Mouse (Mus musculus): Measurements from ENCODE around the gene Carmil1. TPM values are rescaled to one million over a fixed set of nuclear protein-coding genes. Genes with fewer than 3 reads are reported as not detected.
A peak's percentile ranks its signal among the peaks of the same experiment; 100 is the strongest.

Gene Carmil1
- polyA plus RNA-seq, 1 experiment from 2014 or later = 5.9 TPM

DNA sequence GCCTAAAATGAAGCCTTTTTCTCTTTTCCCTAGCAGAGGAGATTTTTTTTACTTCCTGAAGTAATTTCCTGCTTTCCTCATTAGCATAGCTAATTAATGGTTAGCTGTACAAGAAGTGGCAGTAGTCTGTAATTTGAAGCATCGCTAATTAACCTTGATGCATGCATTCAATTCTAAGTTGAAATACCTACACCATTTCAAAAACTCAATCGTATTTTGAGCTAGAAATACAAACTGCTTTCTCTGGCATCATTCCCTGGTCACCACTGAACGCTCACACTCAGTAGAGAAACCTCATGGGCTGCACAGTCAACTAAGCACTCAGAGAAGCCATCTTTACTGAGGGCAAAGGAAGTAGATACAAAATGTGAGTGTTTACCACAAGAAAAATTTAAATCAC, 285.8 kb downstream of the Carmil1 start:
- WGBS (ENCODE audit: insufficient replicate concordance) = 68% methylated on average over 3 of the region's 3 CpGs
- peaks cover 16% of the 10 kb centered on the region for H3K27me3 ChIP-seq (ENCODE audit: insufficient read depth, low read length)
- no peaks in the 10 kb centered on the region for H3K9me3 ChIP-seq (ENCODE audit: low read length)

DNA sequence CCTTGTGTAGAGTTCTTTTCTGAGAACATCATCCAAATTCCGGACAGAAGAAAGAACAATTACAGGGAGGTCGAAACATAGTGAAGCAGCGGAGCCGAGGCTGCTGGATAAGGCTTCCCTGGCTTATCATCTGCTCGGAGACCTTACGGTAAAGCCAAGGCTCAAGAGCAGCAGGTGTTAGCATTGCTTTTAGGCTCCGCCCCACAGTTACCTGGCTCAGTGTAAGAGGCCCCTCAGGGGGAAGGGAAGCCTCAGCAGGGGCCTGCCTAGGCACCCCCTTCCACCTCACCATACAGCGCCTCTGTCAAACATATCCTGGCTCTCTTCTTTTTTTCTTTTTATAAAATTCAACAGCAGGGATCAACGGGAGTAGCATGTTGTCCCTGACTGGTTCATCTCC, 286.6 kb downstream of the Carmil1 start:
- no peak overlapping the region for H3K4me3 ChIP-seq (ENCODE audit: low read depth, low read length)
- no peaks in the 10 kb centered on the region for H3K4me1 ChIP-seq (ENCODE audit: insufficient read depth)
- WGBS (ENCODE audit: insufficient replicate concordance) = 17% methylated on average over 9 of the region's 9 CpGs
- TF ChIP-seq CTCF (IDR thresholded peaks at IDR 0.05; ENCODE audit: low read depth) (no peak), EP300 (IDR thresholded peaks at IDR 0.05; ENCODE audit: low read depth) (no peak)
- no peaks in the 10 kb centered on the region for H3K36me3 ChIP-seq (replicated peaks; ENCODE audit: insufficient read depth, low read length)
- ATAC-seq (no peak), DNase-seq (no peak)
- H3K4me2 ChIP-seq (ENCODE audit: low read depth, low read length) = no peak overlapping the region
- H3K9me3 ChIP-seq (ENCODE audit: low read length) = no peaks in the 10 kb centered on the region
- no peak overlapping the region for H3K27ac ChIP-seq (ENCODE audit: low read depth)
- H3K27me3 ChIP-seq (ENCODE audit: insufficient read depth, low read length) = peaks cover 16% of the 10 kb centered on the region
- H3K9ac ChIP-seq (replicated peaks) = no peak overlapping the region

More for the DNA sequence above, 285.8 kb downstream of the Carmil1 start:
- Histone ChIP-seq H3K4me3 (ENCODE audit: low read depth, low read length) (no peak overlapping the region), H3K27ac (ENCODE audit: low read depth) (no peak overlapping the region), H3K4me2 (ENCODE audit: low read depth, low read length) (no peak overlapping the region), H3K9ac (replicated peaks) (no peak overlapping the region), H3K36me3 (replicated peaks; ENCODE audit: insufficient read depth, low read length) (no peaks in the 10 kb centered on the region), H3K4me1 (ENCODE audit: insufficient read depth) (no peaks in the 10 kb centered on the region)
- TF ChIP-seq EP300 (IDR thresholded peaks at IDR 0.05; ENCODE audit: low read depth) (no peak), CTCF (IDR thresholded peaks at IDR 0.05; ENCODE audit: low read depth) (no peak)
- ATAC-seq (no peak), DNase-seq (no peak)

- TF ChIP-seq CTCF (IDR thresholded peaks at IDR 0.05; ENCODE audit: low read depth) (0 out of 2 replicates have a peak, but pooled peaks have one; percentile 2), EP300 (IDR thresholded peaks at IDR 0.05; ENCODE audit: low read depth) (no peak)
- Histone ChIP-seq H3K4me3 (ENCODE audit: low read depth, low read length) (no peak within 1 kb of the TSS), H3K4me2 (ENCODE audit: low read depth, low read length) (no peak within 1 kb of the TSS), H3K27me3 (ENCODE audit: insufficient read depth, low read length) (peaks cover 16% of the 10 kb centered on the region), H3K36me3 (replicated peaks; ENCODE audit: insufficient read depth, low read length) (no peaks in the 10 kb centered on the region), H3K9ac (replicated peaks) (no peak within 1 kb of the TSS), H3K9me3 (ENCODE audit: low read length) (no peaks in the 10 kb centered on the region), H3K27ac (ENCODE audit: low read depth) (no peak within 1 kb of the TSS), H3K4me1 (ENCODE audit: insufficient read depth) (no peaks in the 10 kb centered on the region)
- under 1% methylated on average over 20 of the region's 20 CpGs for WGBS (ENCODE audit: insufficient replicate concordance)
- ATAC-seq (no peak), DNase-seq (peak; percentile 66)
These were observed 289.7 kb downstream of the Carmil1 start, which contains the start of gene Scgn for GRCm38 (mm10) chr13:23990928-23991327. TSS of gene Scgn (minus strand) at chr13:23991214.

DNA sequence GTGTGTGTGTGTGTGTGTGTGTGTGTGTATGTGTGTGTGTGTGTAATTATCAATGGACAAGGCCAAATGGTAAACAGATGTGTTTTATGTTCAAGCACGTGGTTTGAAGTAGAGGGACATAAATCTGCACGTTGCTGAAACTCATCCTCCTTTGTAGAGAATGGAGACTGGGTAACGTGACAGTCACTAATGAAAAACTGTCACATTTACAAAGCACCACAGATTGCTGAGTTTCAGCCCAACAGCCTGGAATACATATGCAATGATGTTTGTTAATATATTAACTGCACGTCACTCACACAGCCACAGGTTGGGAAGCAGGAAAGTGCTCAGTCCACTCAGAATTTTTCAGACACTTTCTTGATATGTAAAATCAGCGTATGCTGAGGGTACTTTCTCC, 290.1 kb downstream of the Carmil1 start:
- H3K4me2 ChIP-seq (ENCODE audit: low read depth, low read length) = no peak overlapping the region
- H3K9ac ChIP-seq (replicated peaks) = no peak overlapping the region
- H3K27ac ChIP-seq (ENCODE audit: low read depth) = no peak overlapping the region
- H3K27me3 ChIP-seq (ENCODE audit: insufficient read depth, low read length) = peaks cover 16% of the 10 kb centered on the region
- H3K36me3 ChIP-seq (replicated peaks; ENCODE audit: insufficient read depth, low read length) = no peaks in the 10 kb centered on the region
- WGBS (ENCODE audit: insufficient replicate concordance) = 47% methylated on average over 5 of the region's 5 CpGs
- no peak overlapping the region for H3K4me3 ChIP-seq (ENCODE audit: low read depth, low read length)
- no peaks in the 10 kb centered on the region for H3K4me1 ChIP-seq (ENCODE audit: insufficient read depth)
- DNase-seq (no peak), ATAC-seq (no peak)
- TF ChIP-seq EP300 (IDR thresholded peaks at IDR 0.05; ENCODE audit: low read depth) (no peak), CTCF (IDR thresholded peaks at IDR 0.05; ENCODE audit: low read depth) (no peak)
- H3K9me3 ChIP-seq (ENCODE audit: low read length) = no peaks in the 10 kb centered on the region

GRCm38 (mm10) chr13:23985130-23985529, 295.5 kb downstream of the Carmil1 start:
- 44% methylated on average over 3 of the region's 3 CpGs for WGBS (ENCODE audit: insufficient replicate concordance)
- DNase-seq = no peak
- H3K4me2 ChIP-seq (ENCODE audit: low read depth, low read length) = no peak overlapping the region

DNA sequence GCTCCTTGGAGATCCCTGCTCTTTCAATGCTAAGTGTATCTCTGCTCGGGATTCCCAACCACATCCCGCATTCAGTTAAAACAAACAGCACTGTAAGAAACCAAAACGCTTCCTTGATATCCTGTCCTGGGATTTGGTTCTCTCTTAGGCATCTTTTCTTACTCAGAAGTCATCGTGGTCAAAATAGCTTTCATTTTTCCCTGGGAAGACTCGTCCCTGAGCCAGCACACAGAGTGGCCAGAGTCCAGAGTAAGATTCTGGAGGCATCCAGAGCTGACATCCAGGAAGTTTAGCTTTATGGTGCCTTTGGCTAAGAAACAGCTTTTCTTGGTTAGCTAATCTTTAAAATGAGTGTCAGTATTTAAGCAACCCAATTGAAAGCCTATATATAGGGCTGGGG, 308.3 kb downstream of the Carmil1 start:
- Histone ChIP-seq H3K4me3 (ENCODE audit: low read depth, low read length) (no peak overlapping the region), H3K9ac (replicated peaks) (no peak overlapping the region), H3K4me2 (ENCODE audit: low read depth, low read length) (no peak overlapping the region), H3K9me3 (ENCODE audit: low read length) (no peaks in the 10 kb centered on the region), H3K27me3 (ENCODE audit: insufficient read depth, low read length) (no peaks in the 10 kb centered on the region), H3K27ac (ENCODE audit: low read depth) (no peak overlapping the region), H3K4me1 (ENCODE audit: insufficient read depth) (no peaks in the 10 kb centered on the region), H3K36me3 (replicated peaks; ENCODE audit: insufficient read depth, low read length) (no peaks in the 10 kb centered on the region)
- 63% methylated on average over 5 of the region's 5 CpGs for WGBS (ENCODE audit: insufficient replicate concordance)
- no peak for ATAC-seq
- DNase-seq = no peak
- TF ChIP-seq CTCF (IDR thresholded peaks at IDR 0.05; ENCODE audit: low read depth) = no peak
- no peak for TF ChIP-seq EP300 (IDR thresholded peaks at IDR 0.05; ENCODE audit: low read depth)

More at GRCm38 (mm10) chr13:23985130-23985529, 295.5 kb downstream of the Carmil1 start:
- no peaks in the 10 kb centered on the region for H3K27me3 ChIP-seq (ENCODE audit: insufficient read depth, low read length)
- H3K4me3 ChIP-seq (ENCODE audit: low read depth, low read length) = no peak overlapping the region
- no peak overlapping the region for H3K9ac ChIP-seq (replicated peaks)
- TF ChIP-seq CTCF (IDR thresholded peaks at IDR 0.05; ENCODE audit: low read depth) = no peak
- TF ChIP-seq EP300 (IDR thresholded peaks at IDR 0.05; ENCODE audit: low read depth) = no peak
- no peaks in the 10 kb centered on the region for H3K9me3 ChIP-seq (ENCODE audit: low read length)
- no peak overlapping the region for H3K27ac ChIP-seq (ENCODE audit: low read depth)
- no peak for ATAC-seq
- no peaks in the 10 kb centered on the region for H3K4me1 ChIP-seq (ENCODE audit: insufficient read depth)
- H3K36me3 ChIP-seq (replicated peaks; ENCODE audit: insufficient read depth, low read length) = no peaks in the 10 kb centered on the region

- TF ChIP-seq CTCF (IDR thresholded peaks at IDR 0.05; ENCODE audit: low read depth) (no peak), EP300 (IDR thresholded peaks at IDR 0.05; ENCODE audit: low read depth) (no peak)
- no peaks in the 10 kb centered on the region for H3K27me3 ChIP-seq (ENCODE audit: insufficient read depth, low read length)
- WGBS (ENCODE audit: insufficient replicate concordance) = 57% methylated on average over 2 of the region's 2 CpGs
- no peaks in the 10 kb centered on the region for H3K9me3 ChIP-seq (ENCODE audit: low read length)
- ATAC-seq (no peak), DNase-seq (no peak)
- H3K36me3 ChIP-seq (replicated peaks; ENCODE audit: insufficient read depth, low read length) = no peaks in the 10 kb centered on the region
- H3K27ac ChIP-seq (ENCODE audit: low read depth) = no peak overlapping the region
- H3K4me1 ChIP-seq (ENCODE audit: insufficient read depth) = no peaks in the 10 kb centered on the region
- H3K4me2 ChIP-seq (ENCODE audit: low read depth, low read length) = no peak overlapping the region
- H3K9ac ChIP-seq (replicated peaks) = no peak overlapping the region
- no peak overlapping the region for H3K4me3 ChIP-seq (ENCODE audit: low read depth, low read length)
These were observed 308.7 kb downstream of the Carmil1 start for GRCm38 (mm10) chr13:23971870-23972269.

Measured in liver, postnatal 0 days (tissue).